Mouse (Mus musculus): Measurements from ENCODE around the gene Capn10. TPM values are rescaled to one million over a fixed set of nuclear protein-coding genes. Genes with fewer than 3 reads are reported as not detected.

The Capn10 gene
- polyA plus RNA-seq (2021): 37.7 TPM

GRCm38 (mm10) chr1:92934182-92934827 is at the start of gene Capn10:
TSS of gene Capn10 (plus strand) at chr1:92934376.
- in situ Hi-C loops (cut with MboI; ENCODE audit: low pct_unique_long_range_greater_than_20kb): no loop called here
- peak; percentile 83 for DNase-seq (ENCODE audit: low read depth, low spot score)
- ChIA-PET POLR2A (interaction anchor here (0.8 to 1.0 kb wide), 2 partner anchors 29 to 701 kb away, joined by 3 read pairs; no protein-coding TSS in a partner anchor), CTCF (interaction anchor here (1.5 kb wide), 1 partner anchor 27 kb away, joined by 3 read pairs; no protein-coding TSS in a partner anchor)
- no peaks in the 10 kb centered on the region for H3K27me3 ChIP-seq
- no peak for TF ChIP-seq CTCF (IDR thresholded peaks at IDR 0.05)
- peak; percentile 99 for ATAC-seq

- ATAC-seq (no peak), DNase-seq (ENCODE audit: low read depth, low spot score) (no peak)
- no peak for TF ChIP-seq CTCF (IDR thresholded peaks at IDR 0.05)
- POLR2A ChIA-PET: no interaction called here
- in situ Hi-C loops (cut with MboI; ENCODE audit: low pct_unique_long_range_greater_than_20kb): loop anchor here (25.0 kb wide), 1 partner anchor 377 kb away; the partner anchor contains the start of gene Olfr1414
- CTCF ChIA-PET: interaction anchor here (0.9 to 1.7 kb wide), 2 partner anchors 18 to 241 kb away, joined by 3 to 4 read pairs; partner anchors contain the start of gene Otos
- H3K27me3 ChIP-seq: peaks cover 23% of the 10 kb centered on the region
Observed at GRCm38 (mm10) chr1:92888901-92889655, 45.1 kb upstream of the Capn10 start.

- no peak for TF ChIP-seq CTCF (IDR thresholded peaks at IDR 0.05)
- ATAC-seq (no peak), DNase-seq (ENCODE audit: low read depth, low spot score) (no peak)
- in situ Hi-C loops (cut with MboI; ENCODE audit: low pct_unique_long_range_greater_than_20kb): loop anchor here (25.0 kb wide), 1 partner anchor 380 kb away; the partner anchor contains the start of gene Olfr1414
- ChIA-PET CTCF (interaction anchor here (0.9 to 1.3 kb wide), 2 partner anchors 10 to 51 kb away, joined by 3 to 4 read pairs; no protein-coding TSS in a partner anchor), POLR2A (no interaction called here)
- peaks cover 13% of the 10 kb centered on the region for H3K27me3 ChIP-seq
Observed at GRCm38 (mm10) chr1:92892791-92893190, 41.4 kb upstream of the Capn10 start.

GRCm38 (mm10) chr1:92893896-92894295 is 40.3 kb upstream of the Capn10 start:
- in situ Hi-C loops (cut with MboI; ENCODE audit: low pct_unique_long_range_greater_than_20kb): loop anchor here (25.0 kb wide), 1 partner anchor 382 kb away; the partner anchor contains the start of gene Olfr1414
- peaks cover 10% of the 10 kb centered on the region for H3K27me3 ChIP-seq
- no peak for TF ChIP-seq CTCF (IDR thresholded peaks at IDR 0.05)
- ATAC-seq: no peak
- CTCF ChIA-PET: interaction anchor here (1.1 to 1.3 kb wide), 3 partner anchors 13 to 82 kb away, joined by 3 to 4 read pairs (median 3); no protein-coding TSS in a partner anchor
- POLR2A ChIA-PET: no interaction called here
- DNase-seq (ENCODE audit: low read depth, low spot score): no peak

- in situ Hi-C loops (cut with MboI; ENCODE audit: low pct_unique_long_range_greater_than_20kb): loop anchor here (5.0 to 25.0 kb wide), 3 partner anchors 53 to 383 kb away; partner anchors contain the start of gene Olfr1414
- ChIA-PET POLR2A (interaction anchor here (0.9 kb wide), 1 partner anchor 54 kb away, joined by 3 read pairs; no protein-coding TSS in a partner anchor), CTCF (interaction anchor here (0.6 to 1.6 kb wide), 16 partner anchors 9 to 245 kb away, joined by 3 to 10 read pairs (median 3); no protein-coding TSS in a partner anchor)
- ATAC-seq (peak; percentile 69), DNase-seq (ENCODE audit: low read depth, low spot score) (no peak)
- TF ChIP-seq CTCF (IDR thresholded peaks at IDR 0.05): peak; percentile 97
- H3K27me3 ChIP-seq: peaks cover 10% of the 10 kb centered on the region
Observed at GRCm38 (mm10) chr1:92895089-92895488, 39.1 kb upstream of the Capn10 start.

- no peak for ATAC-seq
- in situ Hi-C loops (cut with MboI; ENCODE audit: low pct_unique_long_range_greater_than_20kb): no loop called here
- ChIA-PET CTCF (interaction anchor here (1.1 to 1.9 kb wide), 3 partner anchors 206 to 291 kb away, joined by 3 to 4 read pairs (median 3); partner anchors contain the start of gene Otos), POLR2A (no interaction called here)
- H3K27me3 ChIP-seq: no peaks in the 10 kb centered on the region
- no peak for TF ChIP-seq CTCF (IDR thresholded peaks at IDR 0.05)
- no peak for DNase-seq (ENCODE audit: low read depth, low spot score)
Observed at GRCm38 (mm10) chr1:92902786-92903185, 31.4 kb upstream of the Capn10 start, which contains the start of gene Ankmy1. TSS of gene Ankmy1 (minus strand) at chr1:92902906.

- H3K27me3 ChIP-seq: no peaks in the 10 kb centered on the region
- ATAC-seq (no peak), DNase-seq (ENCODE audit: low read depth, low spot score) (peak; percentile 67)
- ChIA-PET CTCF (interaction anchor here (0.8 to 1.9 kb wide), 4 partner anchors 9 to 292 kb away, joined by 3 to 4 read pairs (median 3); no protein-coding TSS in a partner anchor), POLR2A (no interaction called here)
- TF ChIP-seq CTCF (IDR thresholded peaks at IDR 0.05): no peak
- in situ Hi-C loops (cut with MboI; ENCODE audit: low pct_unique_long_range_greater_than_20kb): no loop called here
Observed at GRCm38 (mm10) chr1:92903627-92904026, 30.5 kb upstream of the Capn10 start.

GRCm38 (mm10) chr1:92905703-92906310 is 28.4 kb upstream of the Capn10 start:
- ATAC-seq: no peak
- ChIA-PET CTCF (no interaction called here), POLR2A (no interaction called here)
- TF ChIP-seq CTCF (IDR thresholded peaks at IDR 0.05): no peak
- H3K27me3 ChIP-seq: no peaks in the 10 kb centered on the region
- no peak for DNase-seq (ENCODE audit: low read depth, low spot score)
- in situ Hi-C loops (cut with MboI; ENCODE audit: low pct_unique_long_range_greater_than_20kb): no loop called here

GRCm38 (mm10) chr1:92906779-92907631 is 27.2 kb upstream of the Capn10 start, which contains the start of gene Dusp28:
TSS of gene Dusp28 (plus strand) at chr1:92906981.
- no peak for TF ChIP-seq CTCF (IDR thresholded peaks at IDR 0.05)
- CTCF ChIA-PET: interaction anchor here (0.6 to 1.6 kb wide), 4 partner anchors 22 to 66 kb away, joined by 3 read pairs; no protein-coding TSS in a partner anchor
- POLR2A ChIA-PET: interaction anchor here (0.8 to 1.0 kb wide), 2 partner anchors 31 to 265 kb away, joined by 3 read pairs; partner anchors contain the start of gene Cops9
- no peaks in the 10 kb centered on the region for H3K27me3 ChIP-seq
- DNase-seq (ENCODE audit: low read depth, low spot score) (peak; percentile 74), ATAC-seq (peak; percentile 79)
- in situ Hi-C loops (cut with MboI; ENCODE audit: low pct_unique_long_range_greater_than_20kb): no loop called here
